Mouse (Mus musculus) E14TG2a.4 (cell line): ENCODE measurements around the gene Cds1.

Experiments
- CTCF ChIP-seq: conservative IDR thresholded peaks from 2 replicates; pipeline ENCODE4 v1.5.1; 2014; ENCODE audit warnings: low read length
- NANOG ChIP-seq: IDR thresholded peaks from 2 replicates; pipeline ENCODE4 v1.6.1; 2014; ENCODE audit warnings: borderline replicate concordance, low read length, mixed read lengths
- POU5F1 ChIP-seq: IDR thresholded peaks from 2 replicates; pipeline ENCODE4 v1.6.1; 2014; ENCODE audit warnings: low read length, borderline replicate concordance

GRCm38 (mm10) chr5:101790560-101790959 lies 25.6 kb downstream of the Cds1 start:
- no peak for TF ChIP-seq CTCF
- no peak for TF ChIP-seq POU5F1
- TF ChIP-seq NANOG, result no peak
